Mouse (Mus musculus) ES-Bruce4 (cell line): ENCODE results near the gene Lrba. TPM values are rescaled to one million over a fixed set of nuclear protein-coding genes. Genes with fewer than 3 reads are reported as not detected.

Source experiments
- H3K27ac ChIP-seq: 2 replicates; pipeline ENCODE4 v1.5.1; 2012; ENCODE audit warnings: low read length, inconsistent platforms; ENCODE audit not compliant: insufficient read depth
- H3K27me3 ChIP-seq: 2 replicates; pipeline ENCODE4 v1.6.1; 2012; ENCODE audit warnings: mild to moderate bottlenecking, low read length, inconsistent platforms; ENCODE audit not compliant: control insufficient read depth, poor library complexity, insufficient read depth, severe bottlenecking
- H3K36me3 ChIP-seq: 2 replicates; pipeline ENCODE4 v1.6.1; 2012; ENCODE audit warnings: inconsistent platforms, mild to moderate bottlenecking, low read length, moderate library complexity; ENCODE audit not compliant: control insufficient read depth, poor library complexity, insufficient read depth, severe bottlenecking
- H3K4me1 ChIP-seq: one replicate; pipeline ENCODE4 v1.8.1; 2011; ENCODE audit warnings: low read length; ENCODE audit not compliant: control insufficient read depth, insufficient read depth
- H3K4me3 ChIP-seq: 2 replicates; pipeline ENCODE4 v1.5.1; 2011; ENCODE audit warnings: low read depth, mild to moderate bottlenecking, low read length
- H3K9ac ChIP-seq: 2 replicates; pipeline ENCODE4 v1.6.1; 2012; ENCODE audit warnings: low read depth, mild to moderate bottlenecking, inconsistent platforms; ENCODE audit not compliant: poor library complexity, severe bottlenecking
- H3K9me3 ChIP-seq: replicated peaks from 2 replicates; pipeline ENCODE4 v1.6.1; 2012; ENCODE audit warnings: mild to moderate bottlenecking, low read length, inconsistent platforms; ENCODE audit not compliant: control insufficient read depth, poor library complexity, insufficient read depth, severe bottlenecking
- CTCF ChIP-seq: IDR thresholded peaks from one replicate; pipeline ENCODE4 v1.8.1; 2011; ENCODE audit warnings: low read depth, low read length
- EP300 ChIP-seq: IDR thresholded peaks from 2 replicates; pipeline ENCODE4 v1.6.1; 2011; ENCODE audit warnings: low read depth, low read length; ENCODE audit not compliant: insufficient read depth
- POLR2A ChIP-seq: IDR thresholded peaks from one replicate; pipeline ENCODE4 v1.8.1; 2011; ENCODE audit warnings: low read length; ENCODE audit not compliant: insufficient read depth
- polyA plus RNA-seq: library from polyadenylated mRNA; stranded (reverse); fragments of >200 nt; gene quantifications from 2 replicates; pipeline ENCODE4 v1.2.4, GENCODE M21; 2011; ENCODE audit warnings: low read depth; ENCODE audit not compliant: missing spikeins, insufficient read depth, insufficient read length

Gene Lrba
- polyA plus RNA-seq, 1 experiment: 24.5 TPM

GRCm38 (mm10) chr3:86328531-86328930 lies 104.1 kb downstream of the Lrba start:
- no peaks in the 10 kb centered on the region for H3K4me1 ChIP-seq
- no peak overlapping the region for H3K4me3 ChIP-seq
- H3K9me3 ChIP-seq: no peaks in the 10 kb centered on the region
- no peaks in the 10 kb centered on the region for H3K36me3 ChIP-seq
- H3K27ac ChIP-seq: no peak overlapping the region
- TF ChIP-seq CTCF (no peak), POLR2A (no peak), EP300 (no peak)
- no peaks in the 10 kb centered on the region for H3K27me3 ChIP-seq
- no peak overlapping the region for H3K9ac ChIP-seq

DNA sequence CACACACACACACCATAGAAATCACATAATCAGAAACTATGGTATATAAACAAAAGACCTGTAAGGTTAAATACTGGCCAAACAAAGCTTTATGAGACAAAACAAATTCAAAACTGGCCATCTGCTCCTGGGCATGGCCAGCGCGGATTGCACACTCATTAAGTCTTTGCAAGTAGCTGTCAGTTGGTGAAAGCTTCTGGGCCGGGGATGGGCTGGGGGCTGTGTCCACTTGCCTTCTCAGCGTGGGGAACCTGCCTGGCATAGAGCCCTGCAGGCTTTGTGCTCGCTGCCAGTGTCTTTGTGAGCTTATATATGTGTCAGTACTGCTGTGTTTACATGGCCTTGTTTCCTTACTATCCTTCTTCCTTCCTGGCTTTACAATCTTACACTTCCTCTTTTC lies 118.8 kb downstream of the Lrba start:
- H3K9ac ChIP-seq: no peak overlapping the region
- H3K4me1 ChIP-seq: no peaks in the 10 kb centered on the region
- no peaks in the 10 kb centered on the region for H3K9me3 ChIP-seq
- H3K36me3 ChIP-seq: no peaks in the 10 kb centered on the region
- no peak for TF ChIP-seq POLR2A
- TF ChIP-seq EP300: no peak
- no peak for TF ChIP-seq CTCF
- H3K27me3 ChIP-seq: no peaks in the 10 kb centered on the region
- H3K4me3 ChIP-seq: no peak overlapping the region
- H3K27ac ChIP-seq: no peak overlapping the region

DNA sequence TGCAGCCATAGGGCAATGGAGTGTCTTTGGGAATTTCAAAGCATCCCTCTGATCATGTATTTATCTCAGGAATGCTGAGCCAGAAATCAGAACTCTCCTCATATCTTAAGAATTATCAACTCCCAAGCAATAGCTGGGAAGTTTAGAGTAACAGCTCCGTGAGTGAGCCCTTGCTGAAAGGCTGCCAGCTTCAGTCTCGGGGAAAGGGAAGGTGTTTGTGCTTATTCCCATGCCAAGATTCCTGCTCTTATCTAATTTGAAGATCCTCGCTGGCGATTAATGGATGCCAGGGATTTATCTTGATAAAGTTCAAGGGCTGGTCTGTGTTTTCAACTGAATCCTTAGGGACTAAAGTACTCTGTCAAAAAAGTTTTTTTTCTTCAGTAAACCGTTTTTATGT lies 138.0 kb downstream of the Lrba start:
- no peak overlapping the region for H3K9ac ChIP-seq
- no peaks in the 10 kb centered on the region for H3K27me3 ChIP-seq
- H3K4me3 ChIP-seq: no peak overlapping the region
- TF ChIP-seq CTCF (no peak), POLR2A (no peak), EP300 (no peak)
- H3K9me3 ChIP-seq: no peaks in the 10 kb centered on the region
- no peaks in the 10 kb centered on the region for H3K4me1 ChIP-seq
- no peak overlapping the region for H3K27ac ChIP-seq
- H3K36me3 ChIP-seq: no peaks in the 10 kb centered on the region

DNA sequence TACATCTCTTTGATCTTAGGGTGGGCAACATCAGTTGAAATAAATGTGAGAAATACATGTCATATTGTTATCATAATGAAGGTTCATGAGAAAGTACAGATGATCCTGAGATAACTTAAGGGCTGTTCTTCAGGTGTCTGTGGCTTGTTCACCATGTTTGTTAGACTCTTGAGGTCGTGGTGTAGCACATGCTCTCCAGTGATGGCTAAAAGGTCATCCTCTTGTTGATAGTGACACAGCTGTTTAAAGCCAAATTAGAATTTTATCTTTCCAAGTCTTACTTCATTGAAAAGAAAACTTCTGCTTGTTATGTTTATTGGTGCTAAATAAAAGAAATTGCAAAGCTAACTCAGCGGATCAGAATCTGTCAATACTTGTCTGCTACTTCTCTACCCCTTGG lies 147.0 kb downstream of the Lrba start:
- Histone ChIP-seq H3K9me3 (no peaks in the 10 kb centered on the region), H3K27me3 (no peaks in the 10 kb centered on the region), H3K4me1 (no peaks in the 10 kb centered on the region), H3K27ac (no peak overlapping the region), H3K9ac (no peak overlapping the region), H3K4me3 (no peak overlapping the region), H3K36me3 (no peaks in the 10 kb centered on the region)
- TF ChIP-seq EP300: no peak
- no peak for TF ChIP-seq POLR2A
- no peak for TF ChIP-seq CTCF

- Histone ChIP-seq H3K4me3 (no peak overlapping the region), H3K4me1 (no peaks in the 10 kb centered on the region), H3K27ac (no peak overlapping the region), H3K9me3 (no peaks in the 10 kb centered on the region), H3K27me3 (no peaks in the 10 kb centered on the region), H3K36me3 (no peaks in the 10 kb centered on the region), H3K9ac (no peak overlapping the region)
- TF ChIP-seq POLR2A: no peak
- no peak for TF ChIP-seq EP300
- TF ChIP-seq CTCF: no peak
Measured at GRCm38 (mm10) chr3:86375276-86375675, 150.8 kb downstream of the Lrba start.

GRCm38 (mm10) chr3:86382557-86382956 lies 158.1 kb downstream of the Lrba start:
- no peak overlapping the region for H3K4me3 ChIP-seq
- H3K9me3 ChIP-seq: no peaks in the 10 kb centered on the region
- TF ChIP-seq POLR2A (no peak), EP300 (no peak), CTCF (no peak)
- H3K27me3 ChIP-seq: no peaks in the 10 kb centered on the region
- H3K36me3 ChIP-seq: no peaks in the 10 kb centered on the region
- H3K9ac ChIP-seq: no peak overlapping the region
- H3K4me1 ChIP-seq: no peaks in the 10 kb centered on the region
- no peak overlapping the region for H3K27ac ChIP-seq
